Mouse (Mus musculus) retina, postnatal 1 day (tissue): ENCODE data around the gene Hspe1.
"Not testable (repeated sequence)": the region's sequence is repeated elsewhere in the genome, so short reads cannot be mapped to it uniquely, and the experiment has no call there.

ENCODE experiments used
- DNase-seq: peaks from one replicate; pipeline ENCODE4 v3.0.0-alpha.2; 2012

Gene Hspe1

DNA sequence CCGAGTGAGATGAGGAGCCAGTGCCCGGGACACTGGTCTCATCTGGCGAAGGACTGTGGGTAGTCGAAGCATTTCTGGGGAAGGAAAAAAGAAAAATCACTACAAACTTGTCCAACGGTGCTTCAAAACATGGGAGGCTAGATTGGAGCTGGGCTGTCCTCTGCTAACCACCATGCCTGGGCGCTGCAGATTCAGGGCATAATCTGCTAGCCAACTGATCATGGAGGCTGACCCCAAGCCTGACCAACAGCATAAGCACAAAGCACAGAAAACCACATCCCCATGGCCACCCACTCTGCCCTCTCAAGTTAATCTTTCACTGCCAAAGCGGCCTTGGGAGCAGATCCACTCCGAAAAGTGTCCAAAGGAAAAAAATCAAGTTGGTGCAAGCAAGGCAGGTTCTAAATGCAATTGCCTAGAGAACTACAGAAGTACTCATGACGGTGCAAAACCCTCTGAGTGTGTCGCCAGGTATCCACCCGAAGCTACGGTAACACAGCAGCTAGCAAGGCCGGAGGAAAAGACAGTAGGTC is 998 bp upstream of the Hspe1 start:
- DNase-seq, result peak; percentile 27

DNA sequence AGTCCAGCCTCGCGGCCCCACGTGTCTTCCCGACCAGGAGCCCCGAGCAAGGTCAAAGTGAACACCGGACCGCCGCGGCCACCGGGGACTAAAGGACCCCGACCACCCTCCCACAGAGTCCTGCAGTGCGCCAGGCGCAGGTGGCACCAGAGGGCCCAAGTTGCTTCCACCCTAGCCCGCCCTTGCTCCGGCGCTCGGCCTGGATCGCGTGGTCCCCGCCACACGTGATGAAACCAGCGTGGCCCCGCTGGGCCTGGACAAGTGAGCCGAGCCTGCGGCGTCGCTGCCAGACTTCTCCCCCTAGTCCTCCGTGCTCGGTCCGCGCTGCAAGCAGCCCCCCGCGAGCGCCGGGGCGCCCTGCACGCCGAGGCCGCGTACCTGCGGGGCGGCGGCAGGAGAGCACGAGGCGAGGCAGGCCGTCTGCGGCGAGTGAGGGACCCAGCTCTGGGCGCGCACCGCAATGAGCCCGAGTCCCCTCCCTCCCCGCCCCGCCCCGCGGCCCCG is 479 bp upstream of the Hspe1 start:
- no peak for DNase-seq

DNA sequence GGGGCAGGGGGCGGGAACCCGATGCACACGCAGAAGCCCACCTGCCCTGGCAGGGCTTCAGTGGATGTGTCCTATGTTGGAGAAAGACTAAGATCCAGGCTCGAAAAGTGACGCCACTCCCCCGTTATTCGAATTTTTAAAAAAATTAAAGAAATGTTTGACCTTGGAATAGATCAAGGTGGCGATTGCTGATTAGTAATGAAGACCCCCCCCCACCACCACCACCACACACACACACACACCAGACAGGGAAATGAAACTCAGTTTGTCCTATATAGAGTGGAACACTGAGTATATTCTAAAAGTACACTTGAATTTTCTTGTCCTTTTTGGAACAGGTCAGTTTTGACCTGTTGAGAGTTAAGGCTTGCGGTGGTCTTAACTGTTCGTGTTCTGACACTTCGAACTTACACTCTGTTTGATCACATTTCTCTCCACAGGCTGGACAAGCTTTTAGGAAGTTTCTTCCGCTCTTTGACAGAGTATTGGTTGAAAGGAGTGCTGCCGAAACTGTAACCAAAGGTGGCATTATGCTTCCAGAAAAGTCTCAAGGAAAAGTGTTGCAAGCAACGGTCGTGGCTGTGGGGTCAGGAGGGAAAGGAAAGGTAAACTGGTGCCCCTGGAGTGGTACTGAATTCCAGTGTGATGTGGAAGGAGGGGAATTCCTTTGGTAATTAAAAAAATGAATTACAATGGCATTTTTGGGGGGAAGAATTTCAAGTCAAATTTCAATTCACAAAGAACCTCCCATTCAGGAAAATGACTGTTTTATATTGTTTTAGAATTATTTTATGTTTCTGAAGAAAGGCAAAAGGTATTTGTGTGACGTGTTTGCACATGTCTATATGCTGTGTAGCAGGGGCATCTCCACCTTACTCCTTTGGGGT is 922 bp downstream of the Hspe1 start:
- no peak for DNase-seq

DNA sequence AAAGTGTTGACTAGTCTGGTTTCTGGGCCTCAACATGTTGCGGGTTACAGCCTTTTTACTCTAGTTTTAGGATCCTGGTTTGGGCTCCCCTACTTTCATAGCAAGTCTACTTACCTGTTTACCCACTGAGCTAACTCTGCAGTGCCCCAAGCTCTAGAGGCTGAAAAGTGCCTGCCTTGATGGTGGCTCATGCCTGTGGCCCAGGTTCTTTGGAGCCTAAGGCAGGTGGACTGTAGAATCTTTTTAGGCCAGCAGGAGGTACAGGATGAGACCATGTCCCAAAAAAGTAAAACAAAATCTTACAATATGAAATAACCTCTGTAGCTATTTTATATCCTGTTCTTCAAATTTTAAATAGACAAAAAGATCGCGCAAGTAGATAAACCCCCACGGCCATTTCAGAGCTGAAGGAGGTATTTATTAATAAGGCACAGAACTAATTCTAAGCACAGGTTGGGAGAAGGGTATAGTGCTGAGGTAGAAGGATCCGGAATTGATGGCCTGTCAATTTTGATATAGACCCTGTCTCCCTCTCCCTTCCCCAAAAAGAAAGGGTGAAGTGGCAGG is 1.6 kb downstream of the Hspe1 start:
- no peak for DNase-seq

DNA sequence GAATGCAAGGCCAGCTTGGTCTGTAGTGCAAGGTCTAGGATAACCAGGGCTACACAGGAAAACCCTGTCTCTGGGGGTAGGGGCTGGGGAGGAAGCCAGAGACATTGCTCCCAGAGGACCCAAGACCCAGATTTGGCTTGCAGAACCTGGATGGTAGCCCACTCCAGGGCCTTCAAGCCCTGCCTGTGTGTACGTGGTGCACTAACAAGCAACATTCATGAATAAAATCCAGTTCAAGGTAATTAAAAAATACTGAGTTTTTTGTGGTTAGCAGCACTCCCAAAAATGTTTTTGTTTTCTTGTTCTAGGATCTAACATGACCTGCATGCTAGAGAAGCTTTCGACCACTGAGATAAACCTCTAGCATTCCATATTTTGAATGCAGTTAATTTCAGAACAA is 4.1 kb downstream of the Hspe1 start:
- DNase-seq, result no peak

DNA sequence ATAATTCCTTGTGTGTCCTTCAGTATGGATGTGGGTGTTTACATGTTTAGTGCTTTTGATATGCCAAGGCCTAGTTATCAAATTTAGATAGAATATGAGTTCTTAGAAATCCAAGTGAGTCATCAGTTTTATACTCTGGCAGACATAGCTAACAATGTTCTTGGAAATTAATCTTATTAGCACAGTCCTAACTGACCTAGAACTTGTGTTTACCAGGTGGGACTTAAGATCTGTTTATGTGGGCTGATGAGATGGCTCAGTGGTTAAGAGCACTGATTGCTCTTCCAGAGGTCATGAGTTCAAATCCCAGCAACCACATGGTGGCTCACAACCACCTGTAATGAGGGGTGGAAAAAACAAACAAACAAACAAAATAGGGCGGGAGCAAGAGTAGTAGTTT is 4.5 kb downstream of the Hspe1 start:
- no peak for DNase-seq

DNA sequence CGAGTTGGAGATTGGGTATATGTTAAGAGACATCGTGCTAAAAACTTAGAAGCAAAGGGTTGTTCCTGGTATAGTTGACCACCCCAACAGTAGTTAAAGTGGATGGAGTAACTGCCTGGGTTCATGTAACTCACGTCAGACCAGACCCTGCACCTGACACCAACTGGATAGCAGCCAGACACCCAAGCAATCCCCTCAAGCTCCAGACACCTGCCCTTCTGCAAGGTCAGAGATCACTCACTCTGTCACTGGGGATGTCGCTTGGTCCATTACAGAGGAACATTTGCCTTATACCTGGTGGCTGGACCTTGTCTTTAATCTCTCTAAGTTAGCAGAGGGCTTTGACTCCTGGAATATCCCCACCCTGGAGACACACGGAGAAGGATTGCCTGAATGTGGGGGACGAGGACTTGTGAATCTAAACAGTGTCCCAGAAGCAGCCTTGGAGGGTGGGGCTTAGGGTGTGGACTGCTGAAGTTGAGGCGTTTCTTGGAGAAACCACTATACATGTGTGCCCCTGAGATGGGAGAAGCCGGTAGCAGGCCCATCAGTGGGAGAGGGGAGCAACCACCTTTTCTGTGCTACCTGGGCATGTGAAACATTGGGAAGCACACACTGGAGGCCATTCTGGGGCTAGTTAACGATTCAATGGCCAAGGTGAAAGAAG is 19.1 kb downstream of the Hspe1 start:
- no peak for DNase-seq

DNA sequence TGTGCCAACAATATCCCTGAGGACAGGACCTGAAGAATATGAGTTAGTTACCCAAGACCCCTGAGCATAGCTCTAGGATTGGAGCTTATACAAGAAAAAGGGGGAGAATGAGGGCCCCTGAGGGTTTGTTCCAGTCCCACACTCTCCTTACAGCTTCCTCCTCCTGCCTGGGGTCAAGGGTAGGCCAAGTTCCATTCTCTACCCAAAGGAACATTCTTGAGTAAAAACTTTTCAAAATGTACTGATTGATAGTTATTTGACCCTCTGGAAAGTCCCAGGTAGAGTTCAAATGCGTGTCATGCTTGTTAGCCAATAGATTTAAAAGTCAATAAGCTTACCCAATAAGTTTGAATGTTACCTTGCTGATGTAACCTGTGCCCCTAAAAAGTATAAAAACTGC is 19.7 kb downstream of the Hspe1 start:
- no peak for DNase-seq

DNA sequence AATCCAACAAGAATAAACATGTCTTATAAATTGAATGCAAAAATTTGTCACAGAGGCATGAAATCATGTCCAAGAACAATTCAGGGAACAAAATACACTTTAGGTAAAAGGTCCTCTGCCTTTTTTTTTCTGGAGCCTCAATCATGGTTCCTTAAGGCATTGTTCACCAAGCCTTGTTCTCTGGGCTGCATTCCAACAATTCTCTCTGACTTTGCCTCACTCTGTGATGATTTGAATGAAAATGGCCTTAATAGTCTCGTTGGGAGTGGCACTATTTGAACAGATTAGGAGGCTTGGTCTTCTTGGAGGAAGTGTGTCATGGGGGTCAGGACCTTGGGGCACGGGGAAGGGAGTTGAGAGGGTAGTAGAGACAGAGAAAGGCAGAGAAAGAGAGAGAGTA is 20.5 kb downstream of the Hspe1 start:
- no peak for DNase-seq

DNA sequence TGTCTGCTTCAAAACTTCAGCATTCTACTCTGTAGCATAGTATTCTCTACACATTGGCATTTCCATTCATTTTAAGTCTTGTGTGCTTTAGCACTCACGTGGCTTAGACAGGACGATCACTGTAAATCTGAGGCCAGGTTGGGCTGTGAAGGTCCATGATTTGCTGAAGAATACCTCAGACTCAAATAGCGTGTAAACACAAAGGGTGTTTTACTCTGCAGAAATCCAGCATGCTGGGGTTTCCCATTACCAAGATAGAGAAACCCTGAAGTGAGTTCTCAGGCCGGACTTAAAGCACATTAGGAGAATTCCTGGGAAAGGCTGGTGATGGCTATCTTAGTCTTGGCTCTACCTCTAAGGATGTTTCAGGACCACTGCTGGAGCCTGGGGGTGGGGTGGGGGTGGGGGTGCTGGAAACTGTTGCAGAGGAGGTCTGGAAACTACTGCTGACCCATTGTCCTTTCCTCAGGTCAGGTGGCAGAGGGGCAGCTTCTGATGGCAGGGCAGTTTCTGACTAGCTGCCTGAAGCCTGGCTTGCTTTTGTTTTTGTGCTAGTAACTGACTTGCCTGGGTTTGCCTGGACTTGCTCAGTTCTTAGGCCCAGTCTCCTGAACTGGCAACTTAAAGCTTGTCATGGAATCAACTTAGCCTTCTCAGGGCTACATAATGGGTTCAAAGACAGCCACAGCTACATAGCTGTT is 21.3 kb downstream of the Hspe1 start:
- DNase-seq, result no peak

DNA sequence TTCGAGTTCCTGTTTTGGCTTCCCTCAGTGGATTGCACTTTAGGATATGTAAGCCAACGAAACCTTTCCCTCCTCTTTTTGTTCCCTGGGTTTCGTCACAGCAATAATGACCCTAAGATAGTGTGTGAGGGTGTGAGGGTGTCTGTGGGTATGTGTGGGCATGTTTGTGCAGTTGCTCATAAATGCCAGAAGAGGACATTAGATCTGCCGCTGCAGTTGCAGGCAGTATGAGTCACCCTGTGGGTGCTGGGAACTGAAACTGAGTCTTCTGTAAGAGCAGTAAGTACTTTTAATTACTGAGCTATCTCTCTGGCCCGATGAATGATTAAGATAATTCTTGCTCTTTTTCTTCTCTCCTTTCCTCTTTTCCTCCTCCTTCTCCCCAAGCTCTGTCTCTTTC is 35.1 kb downstream of the Hspe1 start:
- no peak for DNase-seq

DNA sequence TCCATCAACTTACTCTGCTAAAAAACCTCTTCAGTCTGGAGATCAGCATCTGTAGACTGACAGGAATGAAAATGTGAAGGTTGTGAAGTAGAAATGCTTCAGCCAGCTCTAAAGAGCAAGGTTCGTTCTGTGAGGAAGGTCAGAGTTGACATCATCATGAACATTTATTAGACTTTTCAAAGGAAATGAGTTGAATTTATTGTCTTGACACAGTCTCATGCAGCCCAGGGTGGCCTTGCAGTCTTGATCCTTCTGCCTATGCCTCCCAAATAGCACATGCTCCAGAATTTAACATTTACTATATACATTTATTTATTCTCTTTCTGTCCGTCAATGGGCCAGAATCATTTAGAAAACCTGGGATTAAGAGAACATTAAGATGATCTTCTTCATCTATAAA is 35.6 kb downstream of the Hspe1 start:
- DNase-seq, result no peak

DNA sequence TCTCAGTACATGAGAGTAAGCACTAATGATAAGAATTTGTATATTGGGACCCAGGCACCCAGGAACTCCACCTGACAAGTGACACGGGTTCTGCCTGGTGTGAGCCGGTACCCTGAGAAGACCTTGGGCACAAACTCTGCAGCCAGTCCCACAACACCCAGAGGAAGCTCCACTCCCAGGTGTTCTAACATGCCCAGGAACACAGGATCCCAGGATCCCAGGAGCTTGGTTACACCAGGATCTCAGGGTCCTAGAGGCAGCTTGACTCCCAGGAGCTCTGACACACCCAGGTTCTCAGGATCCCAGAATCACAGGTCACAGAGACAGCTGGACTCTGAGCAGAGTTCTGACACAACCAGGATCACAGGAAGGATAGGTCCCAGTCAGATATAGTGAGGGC is 36.2 kb downstream of the Hspe1 start:
- DNase-seq, result not testable (repeated sequence)

DNA sequence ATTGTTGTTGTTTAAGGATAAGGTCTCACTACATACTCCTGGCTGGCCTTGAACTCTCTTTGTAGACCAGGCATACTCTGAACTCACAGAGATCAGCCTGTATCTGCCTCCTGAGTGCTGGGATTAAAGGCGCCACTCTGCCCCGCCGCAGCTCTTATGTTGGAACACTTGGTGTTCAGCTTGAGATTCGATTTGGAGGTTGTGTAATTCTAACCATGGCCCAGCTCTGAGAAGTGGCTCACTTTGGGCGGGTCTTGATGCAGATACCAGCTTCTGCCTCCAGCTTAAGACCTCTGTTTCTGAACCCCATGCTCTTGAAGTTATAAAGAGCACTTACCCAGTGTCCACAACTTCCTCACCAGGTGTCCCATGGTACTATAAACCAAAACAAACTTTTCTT is 41.8 kb downstream of the Hspe1 start:
- DNase-seq, result no peak

DNA sequence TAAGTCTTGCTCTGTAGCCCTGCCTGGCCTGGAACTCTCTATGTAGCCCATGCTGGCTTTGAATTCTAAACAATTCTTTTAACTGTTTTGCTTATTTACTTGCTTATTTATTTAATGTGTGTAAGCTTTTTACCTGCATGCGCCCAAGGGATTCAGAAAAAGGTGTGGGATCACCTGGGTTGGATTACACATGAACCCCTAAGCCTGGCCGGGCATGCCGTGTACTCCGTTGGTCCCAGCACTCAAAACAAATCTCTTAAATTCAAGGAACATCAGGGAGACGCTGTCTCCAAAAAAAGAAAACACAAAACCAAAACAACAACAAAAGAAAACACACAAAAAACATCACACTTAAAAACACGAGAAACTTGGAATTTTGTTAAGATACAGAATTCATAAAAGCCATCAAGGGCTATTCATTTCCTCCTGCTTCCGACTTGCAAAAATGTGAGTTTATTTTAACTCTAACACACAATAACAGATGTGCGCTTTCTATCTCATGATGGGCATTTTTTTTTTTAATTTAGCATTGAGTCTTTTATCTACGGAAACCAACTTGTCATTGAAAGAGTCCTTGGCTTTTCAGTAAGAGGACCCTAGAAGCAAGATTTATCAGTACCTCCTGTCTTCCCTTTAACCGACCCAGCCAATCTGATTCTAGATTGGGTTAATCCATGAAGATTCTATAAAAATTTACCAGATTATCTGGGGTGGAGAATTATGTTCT is 42.4 kb downstream of the Hspe1 start:
- DNase-seq, result no peak

DNA sequence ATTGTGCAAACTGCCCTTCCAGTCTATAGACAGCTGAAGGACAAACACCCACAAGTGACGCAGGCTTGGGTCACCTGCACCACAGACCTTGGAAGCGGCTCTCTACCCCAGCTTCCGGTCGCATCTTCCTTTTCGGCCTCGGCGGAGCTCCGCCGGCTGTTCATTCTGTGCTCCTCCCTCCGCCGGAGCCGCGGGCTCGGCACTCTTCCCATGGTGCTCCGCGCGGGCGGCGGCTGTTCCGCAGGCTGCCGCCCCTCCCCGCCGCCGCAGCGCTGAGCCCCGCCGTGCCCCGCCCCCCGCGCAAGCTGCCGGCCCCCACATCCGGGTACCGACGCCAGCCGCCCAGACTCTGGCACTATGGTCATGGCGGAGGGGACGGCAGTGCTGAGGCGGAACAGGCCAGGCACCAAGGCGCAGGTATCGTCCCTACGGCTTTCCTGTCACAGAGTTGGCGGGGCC is 43.0 kb downstream of the Hspe1 start, which contains the start of gene Mob4:
Gene Mob4, plus strand, starts transcription at position 289 of the 459 bp plus-strand sequence.
- DNase-seq, result peak; percentile 96

DNA sequence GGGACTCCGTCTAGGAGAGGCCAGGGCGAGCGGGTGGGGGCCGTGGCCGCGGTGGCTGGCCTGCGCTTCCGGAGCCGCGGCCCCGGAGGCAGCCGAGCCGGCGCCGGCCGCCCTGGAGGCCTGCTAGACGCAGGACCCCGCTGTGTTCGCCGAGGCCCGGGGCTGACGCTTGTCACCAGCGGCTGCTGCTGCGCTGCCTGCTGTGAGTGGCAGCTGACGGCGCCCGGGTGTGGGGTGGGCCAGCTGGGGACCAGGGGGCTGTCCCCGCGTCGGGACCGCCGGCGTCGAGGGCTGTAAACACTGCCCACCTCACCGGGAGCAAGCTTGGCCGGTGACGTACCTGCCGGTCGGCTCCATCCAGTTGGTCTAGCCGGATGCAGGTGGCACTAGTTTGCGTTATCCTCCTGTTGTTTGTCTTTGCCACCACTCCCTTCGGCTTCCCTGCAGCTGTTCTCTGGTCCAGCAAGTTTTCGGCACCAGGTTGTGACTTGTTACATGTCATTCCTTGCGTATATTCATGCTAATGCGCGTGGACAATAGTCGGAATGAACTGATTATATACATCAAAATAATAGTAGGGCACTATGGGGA is 43.6 kb downstream of the Hspe1 start:
- no peak for DNase-seq

DNA sequence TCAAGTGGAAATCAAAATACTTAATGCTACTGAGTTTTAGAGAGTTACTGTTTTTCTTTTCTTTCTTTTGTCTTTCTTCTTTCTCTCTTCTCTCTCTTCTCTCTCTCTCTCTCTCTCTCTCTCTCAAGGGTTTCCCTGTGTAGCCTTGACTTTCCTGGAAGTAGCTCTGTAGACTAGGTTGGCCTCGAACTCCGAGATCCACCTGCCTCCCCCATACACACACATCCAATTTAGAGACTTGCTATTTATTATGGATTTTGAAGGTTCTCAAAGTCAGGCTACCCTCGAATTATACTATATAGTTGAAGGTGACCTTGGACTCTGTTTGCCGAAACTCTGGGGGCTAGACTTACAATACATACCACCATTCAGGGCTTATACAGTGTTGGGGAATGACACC is 44.4 kb downstream of the Hspe1 start:
- no peak for DNase-seq

DNA sequence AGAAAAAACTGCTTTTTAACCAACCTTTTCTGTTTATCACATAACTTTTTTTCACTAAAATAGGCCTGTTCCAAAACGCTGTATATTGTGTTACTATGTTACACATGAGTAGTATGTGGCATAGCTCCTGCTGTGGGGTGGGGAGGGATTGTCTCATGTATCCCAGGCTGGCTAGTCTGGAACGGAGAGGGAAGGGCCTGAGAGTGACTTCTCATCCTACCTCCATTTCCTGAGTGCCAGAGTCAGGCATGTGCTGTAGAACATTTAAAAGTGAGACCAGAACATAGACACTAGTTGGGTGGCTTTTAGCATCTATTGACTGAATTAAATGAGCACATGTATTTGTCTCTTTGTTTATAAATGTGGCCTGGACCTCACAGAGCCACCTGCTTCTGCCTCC is 45.2 kb downstream of the Hspe1 start:
- DNase-seq, result no peak

DNA sequence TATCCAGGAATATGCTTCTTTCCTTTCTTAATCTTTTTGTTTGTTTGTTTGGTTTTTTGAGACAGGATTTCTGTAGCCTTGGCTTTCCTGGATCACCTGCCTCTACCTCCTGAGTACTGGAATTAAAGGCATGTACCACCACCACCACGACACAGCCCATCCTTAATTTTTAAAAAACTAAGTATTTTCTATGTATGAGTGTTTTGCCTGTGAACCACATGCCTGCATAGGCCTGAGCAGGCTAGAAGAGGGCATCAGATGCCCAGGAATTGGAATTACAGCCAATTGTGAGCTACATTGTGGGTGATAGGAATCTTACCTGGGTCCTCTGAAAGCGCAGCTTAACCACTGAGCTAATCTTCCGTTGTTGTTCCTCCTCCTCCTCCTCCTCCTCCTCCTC is 46.4 kb downstream of the Hspe1 start:
- DNase-seq, result no peak

DNA sequence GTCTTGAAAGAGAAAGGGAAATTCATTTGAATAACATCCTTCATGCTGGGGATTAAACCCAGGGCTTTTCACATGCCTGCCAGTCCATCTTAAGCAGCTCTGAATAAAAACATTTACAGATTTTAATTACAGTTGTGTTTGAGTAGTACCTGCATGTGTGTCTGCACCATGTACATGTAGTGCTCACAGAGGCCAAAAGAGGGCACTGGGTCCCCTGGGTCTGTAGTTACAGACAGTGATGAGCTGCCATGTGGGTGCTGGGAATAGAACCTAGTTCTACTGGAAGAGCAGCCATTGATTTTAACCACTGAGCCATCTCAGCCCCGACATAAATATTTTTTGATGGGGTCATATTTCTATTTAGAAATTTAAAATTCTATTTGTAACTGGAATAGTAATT is 47.9 kb downstream of the Hspe1 start:
- DNase-seq, result no peak
